17 mouse cellular contexts compared by ENCODE assay signal in the genomic region with DNA sequence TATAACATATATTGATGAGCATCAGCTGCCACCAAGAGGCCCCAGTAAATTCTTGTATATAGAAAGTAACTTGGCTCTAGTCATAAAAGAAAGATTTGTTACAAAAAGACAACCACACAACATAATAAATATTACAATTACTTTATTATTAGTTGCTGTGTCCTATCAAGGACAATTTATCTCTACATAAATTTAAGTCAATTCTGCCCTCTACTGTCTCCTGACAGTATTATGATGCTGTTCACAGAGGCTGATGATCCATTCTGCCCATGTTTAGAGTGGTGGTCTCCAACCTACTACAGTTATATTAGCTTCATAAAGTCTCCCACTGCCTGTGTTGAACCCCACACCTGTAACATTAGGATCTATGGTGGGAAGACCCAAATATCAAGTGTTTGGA. TPM values are rescaled to one million over a fixed set of nuclear protein-coding genes. Genes with fewer than 3 reads are reported as not detected.
DNase-seq lines count a peak whose midpoint lies in the region; ATAC-seq and TF ChIP-seq lines count a peak whose summit lies in the region.
"Had no signal": no experiment of that assay in that cellular context is flagged by ENCODE, and none has a peak within 500 bp of the region (broad histone marks: within the 10 kb centered on the region; RNA-seq: fewer than 3 reads in every experiment).

No protein-coding gene starts in this region.

- no peaks in the 10 kb centered on the region for H3K4me1 ChIP-seq in intestine, postnatal 0 days (replicated peaks; ENCODE audit: control insufficient read depth, insufficient read depth, low read length)
- no peaks in the 10 kb centered on the region for H3K4me1 ChIP-seq in intestine, embryonic 16.5 days (ENCODE audit: control insufficient read depth, insufficient read depth, low read length)
- H3K4me1 ChIP-seq in midbrain, embryonic 16.5 days (ENCODE audit: control insufficient read depth, insufficient read depth, low read length), result no peaks in the 10 kb centered on the region
- no peaks in the 10 kb centered on the region for H3K4me1 ChIP-seq in midbrain, embryonic 13.5 days (replicated peaks)
- H3K4me1 ChIP-seq: neural tube, embryonic 13.5 days had no signal

- ATAC-seq in cerebellum, adult (ENCODE audit: insufficient number of reproducible peaks, low FRiP score, low TSS enrichment), result no peak
- no peak for ATAC-seq in intestine, postnatal 0 days
- ATAC-seq in intestine, embryonic 16.5 days, result no peak
- peak; percentile 32; the same call in 1 of the 2 replicates for ATAC-seq in midbrain, embryonic 16.5 days
- no peak for ATAC-seq in midbrain, embryonic 13.5 days

- no peak overlapping the region for H3K27ac ChIP-seq in intestine, postnatal 0 days (ENCODE audit: low read depth, low read length)
- H3K27ac ChIP-seq in intestine, embryonic 16.5 days (ENCODE audit: low read length), result no peak overlapping the region
- no peak overlapping the region for H3K27ac ChIP-seq in midbrain, embryonic 16.5 days (ENCODE audit: low read length)
- H3K27ac ChIP-seq in midbrain, embryonic 13.5 days, result no peak overlapping the region
- H3K27ac ChIP-seq: neural tube, embryonic 13.5 days had no signal

- no peak overlapping the region for H3K9ac ChIP-seq in intestine, postnatal 0 days (ENCODE audit: low read depth, low read length)
- H3K9ac ChIP-seq in intestine, embryonic 16.5 days (ENCODE audit: low read depth, low read length), result no peak overlapping the region
- H3K9ac ChIP-seq in midbrain, embryonic 16.5 days (ENCODE audit: low read depth, low read length), result no peak overlapping the region
- H3K9ac ChIP-seq in midbrain, embryonic 13.5 days (replicated peaks), result no peak overlapping the region
- H3K9ac ChIP-seq: liver, embryonic 15.5 days; neural tube, embryonic 13.5 days had no signal

- H3K4me2 ChIP-seq in intestine, postnatal 0 days (replicated peaks; ENCODE audit: low read depth), result no peak overlapping the region
- H3K4me2 ChIP-seq in intestine, embryonic 16.5 days (ENCODE audit: low read depth, low read length), result no peak overlapping the region
- no peak overlapping the region for H3K4me2 ChIP-seq in midbrain, embryonic 16.5 days (ENCODE audit: low read length)
- H3K4me2 ChIP-seq in midbrain, embryonic 13.5 days (replicated peaks), result no peak overlapping the region
- H3K4me2 ChIP-seq: liver, embryonic 15.5 days; neural tube, embryonic 13.5 days had no signal

- TF ChIP-seq CTCF in intestine, postnatal 0 days (IDR thresholded peaks at IDR 0.05; ENCODE audit: low read depth), result peak; percentile 46

- H3K36me3 ChIP-seq in intestine, postnatal 0 days (ENCODE audit: control insufficient read depth, insufficient read depth), result no peaks in the 10 kb centered on the region
- no peaks in the 10 kb centered on the region for H3K36me3 ChIP-seq in intestine, embryonic 16.5 days (ENCODE audit: control insufficient read depth, insufficient read depth, low read length)
- no peaks in the 10 kb centered on the region for H3K36me3 ChIP-seq in midbrain, embryonic 16.5 days (ENCODE audit: control insufficient read depth, insufficient read depth, low read length)
- H3K36me3 ChIP-seq in midbrain, embryonic 13.5 days, result no peaks in the 10 kb centered on the region
- H3K36me3 ChIP-seq: liver, embryonic 15.5 days; neural tube, embryonic 13.5 days had no signal

- H3K4me3 ChIP-seq in intestine, postnatal 0 days (ENCODE audit: low read depth, low read length), result no peak overlapping the region
- H3K4me3 ChIP-seq in intestine, embryonic 16.5 days (ENCODE audit: low read length), result no peak overlapping the region
- H3K4me3 ChIP-seq in midbrain, embryonic 16.5 days (ENCODE audit: low read depth, low read length), result no peak overlapping the region
- no peak overlapping the region for H3K4me3 ChIP-seq in midbrain, embryonic 13.5 days (replicated peaks)
- H3K4me3 ChIP-seq: erythroblast, embryonic 14.5 days; liver, embryonic 15.5 days; neural tube, embryonic 13.5 days had no signal

- DNase-seq in cerebellum, postnatal 10 days, result peak; percentile 29 to 53
- DNase-seq in right cerebral cortex, adult 18-20 months, result no peak
- no peak for DNase-seq in thymus, postnatal 0 days (ENCODE audit: low spot score)
- DNase-seq: adrenal gland, adult 2 months; B cell, adult 2 months; cerebellum, postnatal 25 days; heart, postnatal 4 days; kidney, adult 8-10 months; thymus, adult 18-20 months had no signal

- no peaks in the 10 kb centered on the region for H3K9me3 ChIP-seq in intestine, postnatal 0 days (ENCODE audit: control insufficient read depth)
- H3K9me3 ChIP-seq in intestine, embryonic 16.5 days (ENCODE audit: control insufficient read depth, low read length), result no peaks in the 10 kb centered on the region
- H3K9me3 ChIP-seq in midbrain, embryonic 16.5 days (replicated peaks; ENCODE audit: control insufficient read depth, low read length, poor library complexity, severe bottlenecking), result no peaks in the 10 kb centered on the region
- no peaks in the 10 kb centered on the region for H3K9me3 ChIP-seq in midbrain, embryonic 13.5 days
- H3K9me3 ChIP-seq: liver, embryonic 15.5 days; neural tube, embryonic 13.5 days had no signal

- H3K27me3 ChIP-seq in intestine, postnatal 0 days (replicated peaks; ENCODE audit: control insufficient read depth, insufficient read depth, low read length), result no peaks in the 10 kb centered on the region
- no peaks in the 10 kb centered on the region for H3K27me3 ChIP-seq in intestine, embryonic 16.5 days (replicated peaks; ENCODE audit: control insufficient read depth, insufficient read depth, low read length)
- H3K27me3 ChIP-seq in midbrain, embryonic 16.5 days (ENCODE audit: control insufficient read depth, insufficient read depth, low read depth, low read length), result no peaks in the 10 kb centered on the region
- no peaks in the 10 kb centered on the region for H3K27me3 ChIP-seq in midbrain, embryonic 13.5 days
- H3K27me3 ChIP-seq: neural tube, embryonic 13.5 days had no signal

RNA-seq across cellular contexts. Expression of gene Sptb, which starts 10.2 kb away (rescaled TPM):
- 0.26 and 0.35 TPM in 2 replicates for polyA plus RNA-seq in intestine, postnatal 0 days (2015; fragmentation: Nextera tagmentation; extraction: Ambion mirVana)
- polyA plus RNA-seq in intestine, embryonic 16.5 days (2015; fragmentation: Nextera tagmentation; extraction: Ambion mirVana), result 0.98 and 1.2 TPM in 2 replicates
- polyA plus RNA-seq in midbrain, embryonic 16.5 days (2015; fragmentation: Nextera tagmentation; extraction: Ambion mirVana), result 4.1 and 5.1 TPM in 2 replicates
- polyA plus RNA-seq in midbrain, embryonic 13.5 days (2015; fragmentation: Nextera tagmentation; extraction: Ambion mirVana), result 1.1 TPM in 2 replicates
- polyA plus RNA-seq in thymus, postnatal 0 days (2015; fragmentation: Nextera tagmentation; extraction: Ambion mirVana), result 0.29 and 0.31 TPM in 2 replicates

RNA-seq across cellular contexts. Expression of gene Churc1, which starts 44.8 kb away (rescaled TPM):
- polyA plus RNA-seq in intestine, postnatal 0 days (2015; fragmentation: Nextera tagmentation; extraction: Ambion mirVana), result 129 and 136 TPM in 2 replicates
- polyA plus RNA-seq in intestine, embryonic 16.5 days (2015; fragmentation: Nextera tagmentation; extraction: Ambion mirVana), result 121 and 130 TPM in 2 replicates
- 108 and 118 TPM in 2 replicates for polyA plus RNA-seq in midbrain, embryonic 16.5 days (2015; fragmentation: Nextera tagmentation; extraction: Ambion mirVana)
- 115 and 125 TPM in 2 replicates for polyA plus RNA-seq in midbrain, embryonic 13.5 days (2015; fragmentation: Nextera tagmentation; extraction: Ambion mirVana)
- 206 and 258 TPM in 2 replicates for polyA plus RNA-seq in thymus, postnatal 0 days (2015; fragmentation: Nextera tagmentation; extraction: Ambion mirVana)

RNA-seq across cellular contexts. Expression of gene Fntb, which starts 44.8 kb away (rescaled TPM):
- 13.1 and 13.5 TPM in 2 replicates for polyA plus RNA-seq in intestine, postnatal 0 days (2015; fragmentation: Nextera tagmentation; extraction: Ambion mirVana)
- 27.9 and 29.5 TPM in 2 replicates for polyA plus RNA-seq in intestine, embryonic 16.5 days (2015; fragmentation: Nextera tagmentation; extraction: Ambion mirVana)
- polyA plus RNA-seq in midbrain, embryonic 16.5 days (2015; fragmentation: Nextera tagmentation; extraction: Ambion mirVana), result 41.6 and 42.9 TPM in 2 replicates
- 33.4 and 36.8 TPM in 2 replicates for polyA plus RNA-seq in midbrain, embryonic 13.5 days (2015; fragmentation: Nextera tagmentation; extraction: Ambion mirVana)
- polyA plus RNA-seq in thymus, postnatal 0 days (2015; fragmentation: Nextera tagmentation; extraction: Ambion mirVana), result 29.3 and 29.7 TPM in 2 replicates

Comparison
In these comparisons a context has a peak if more than half of its experiments do, and no peak if none do; other contexts are left out.
1. DNase-seq: peak in cerebellum, postnatal 10 days (2 of 2); none in right cerebral cortex, adult 18-20 months (single experiment) and thymus, postnatal 0 days (single experiment).